Mouse (Mus musculus): ENCODE data around the gene Paqr7.
A peak's percentile ranks its signal among the peaks of the same experiment; 100 is the strongest.

Gene Paqr7

GRCm38 (mm10) chr4:134503686-134504357, 7.3 kb downstream of the Paqr7 start:
- DNase-seq (ENCODE audit: low read depth) = no peak

GRCm38 (mm10) chr4:134505303-134505789, 8.8 kb downstream of the Paqr7 start:
- no peak for DNase-seq (ENCODE audit: low read depth)

GRCm38 (mm10) chr4:134505966-134506594, 9.6 kb downstream of the Paqr7 start:
- peak; percentile 66 for DNase-seq (ENCODE audit: low read depth)

- no peak for DNase-seq (ENCODE audit: low read depth)
Measured at GRCm38 (mm10) chr4:134506713-134507112, 10.2 kb downstream of the Paqr7 start.

GRCm38 (mm10) chr4:134510396-134510795, 13.9 kb downstream of the Paqr7 start:
- DNase-seq (ENCODE audit: low read depth) = no peak

GRCm38 (mm10) chr4:134510845-134511411, 14.4 kb downstream of the Paqr7 start, which contains the start of gene Aunip:
Gene Aunip (plus strand): TSS chr4:134510999.
- DNase-seq (ENCODE audit: low read depth) = peak; percentile 78

GRCm38 (mm10) chr4:134511730-134512129, 15.2 kb downstream of the Paqr7 start:
- no peak for DNase-seq (ENCODE audit: low read depth)

- no peak for DNase-seq (ENCODE audit: low read depth)
Measured at GRCm38 (mm10) chr4:134512798-134513197, 16.3 kb downstream of the Paqr7 start.

- peak; percentile 57 for DNase-seq (ENCODE audit: low read depth)
Measured at GRCm38 (mm10) chr4:134514309-134514930, 17.9 kb downstream of the Paqr7 start.

GRCm38 (mm10) chr4:134515614-134516013, 19.1 kb downstream of the Paqr7 start:
- DNase-seq (ENCODE audit: low read depth) = no peak

GRCm38 (mm10) chr4:134516981-134517380, 20.5 kb downstream of the Paqr7 start:
- no peak for DNase-seq (ENCODE audit: low read depth)

- no peak for DNase-seq (ENCODE audit: low read depth)
Measured at GRCm38 (mm10) chr4:134517719-134518118, 21.2 kb downstream of the Paqr7 start.

GRCm38 (mm10) chr4:134518541-134518940, 22.0 kb downstream of the Paqr7 start:
- no peak for DNase-seq (ENCODE audit: low read depth)

GRCm38 (mm10) chr4:134519281-134519680, 22.8 kb downstream of the Paqr7 start:
- no peak for DNase-seq (ENCODE audit: low read depth)

GRCm38 (mm10) chr4:134523447-134523846, 26.9 kb downstream of the Paqr7 start:
- DNase-seq (ENCODE audit: low read depth) = no peak

- DNase-seq (ENCODE audit: low read depth) = no peak
Measured at GRCm38 (mm10) chr4:134525806-134526205, 29.3 kb downstream of the Paqr7 start.

GRCm38 (mm10) chr4:134526220-134526619, 29.7 kb downstream of the Paqr7 start:
- no peak for DNase-seq (ENCODE audit: low read depth)

- DNase-seq (ENCODE audit: low read depth) = no peak
Measured at GRCm38 (mm10) chr4:134532928-134533327, 36.4 kb downstream of the Paqr7 start.

GRCm38 (mm10) chr4:134533421-134533820, 36.9 kb downstream of the Paqr7 start:
- DNase-seq (ENCODE audit: low read depth) = no peak

GRCm38 (mm10) chr4:134534124-134534886, 37.8 kb downstream of the Paqr7 start:
- DNase-seq (ENCODE audit: low read depth) = peak; percentile 58

- DNase-seq (ENCODE audit: low read depth) = peak; percentile 93
Measured at GRCm38 (mm10) chr4:134534932-134535786, 38.7 kb downstream of the Paqr7 start, which contains the start of gene Mtfr1l. Gene Mtfr1l (minus strand): TSS chr4:134535387.
